ENCODE assay signal across 24 mouse cellular contexts in the genomic region with DNA sequence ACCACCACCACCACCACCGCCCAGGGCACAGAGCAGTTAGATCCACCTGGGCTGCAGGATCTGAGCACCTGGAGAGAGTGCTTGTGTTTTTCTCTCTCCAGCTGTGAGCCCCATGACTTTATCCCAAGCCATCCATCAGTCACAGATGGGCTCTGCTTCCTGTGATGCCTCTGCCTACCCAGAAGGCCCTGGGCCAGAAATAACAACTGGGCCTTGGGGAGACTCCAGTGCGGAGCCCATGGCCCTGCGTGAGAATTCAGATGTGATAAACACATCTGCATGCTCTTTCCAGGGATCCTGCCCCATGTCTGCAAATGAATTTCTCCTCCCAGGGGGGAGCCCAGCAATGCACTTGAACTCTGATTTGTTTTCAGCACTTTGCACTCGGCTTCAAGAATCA.
A peak's percentile ranks its signal among the peaks of the same experiment; 100 is the strongest.
DNase-seq lines count a peak whose midpoint lies in the region; ATAC-seq and TF ChIP-seq lines count a peak whose summit lies in the region.
"Had no signal": no experiment of that assay in that cellular context is flagged by ENCODE, and none has a peak within 500 bp of the region (broad histone marks: within the 10 kb centered on the region; RNA-seq: fewer than 3 reads in every experiment).

No protein-coding gene starts in this region.

- no peak for TF ChIP-seq CTCF in gastrocnemius, adult 2 months (IDR thresholded peaks at IDR 0.05)

- no peaks in the 10 kb centered on the region for H3K9me3 ChIP-seq in limb, embryonic 12.5 days
- H3K9me3 ChIP-seq in limb, embryonic 10.5 days (replicated peaks): no peaks in the 10 kb centered on the region
- no peaks in the 10 kb centered on the region for H3K9me3 ChIP-seq in neural tube, embryonic 14.5 days (ENCODE audit: control insufficient read depth, low read length)
- no peaks in the 10 kb centered on the region for H3K9me3 ChIP-seq in neural tube, embryonic 15.5 days (replicated peaks)
- H3K9me3 ChIP-seq: embryonic facial prominence, embryonic 10.5 days; embryonic facial prominence, embryonic 12.5 days; forebrain, embryonic 13.5 days; forebrain, embryonic 15.5 days had no signal

- no peaks in the 10 kb centered on the region for H3K27me3 ChIP-seq in limb, embryonic 12.5 days
- H3K27me3 ChIP-seq in limb, embryonic 10.5 days (ENCODE audit: low read depth, poor library complexity, severe bottlenecking): no peaks in the 10 kb centered on the region
- H3K27me3 ChIP-seq in neural tube, embryonic 14.5 days (ENCODE audit: control insufficient read depth, insufficient read depth, low read length): no peaks in the 10 kb centered on the region
- H3K27me3 ChIP-seq in neural tube, embryonic 15.5 days (replicated peaks): no peaks in the 10 kb centered on the region
- H3K27me3 ChIP-seq: CH12.LX; embryonic facial prominence, embryonic 12.5 days; forebrain, embryonic 13.5 days; forebrain, embryonic 15.5 days had no signal

- WGBS in limb, embryonic 12.5 days: 72% methylated on average over 4 of the region's 4 CpGs
- 92% methylated on average over 4 of the region's 4 CpGs for WGBS in limb, embryonic 10.5 days
- WGBS in neural tube, embryonic 14.5 days: 40% methylated on average over 4 of the region's 4 CpGs
- 37% methylated on average over 3 of the region's 4 CpGs for WGBS in neural tube, embryonic 15.5 days

- peak; percentile 7 for DNase-seq in gastrocnemius, postnatal 25 days
- no peak for DNase-seq in gastrocnemius, adult 2 months
- DNase-seq in limb, embryonic 10.5 days (ENCODE audit: low spot score): no peak
- DNase-seq: adrenal gland, adult 8-10 months; adrenal gland, postnatal 14 days; adrenal gland, postnatal 36 days; B cell, adult 2 months; cerebellum, adult 11-12 months; cerebellum, adult 2 months; cerebellum, adult 9-10 months; cerebellum, postnatal 10 days; cerebellum, postnatal 25 days had no signal

- no peak overlapping the region for H3K4me3 ChIP-seq in gastrocnemius, adult 2 months
- no peak overlapping the region for H3K4me3 ChIP-seq in limb, embryonic 12.5 days (replicated peaks)
- no peak overlapping the region for H3K4me3 ChIP-seq in limb, embryonic 10.5 days
- no peak overlapping the region for H3K4me3 ChIP-seq in neural tube, embryonic 14.5 days (ENCODE audit: low read depth, low read length)
- no peak overlapping the region for H3K4me3 ChIP-seq in neural tube, embryonic 15.5 days (replicated peaks)
- H3K4me3 ChIP-seq: embryonic facial prominence, embryonic 10.5 days; embryonic facial prominence, embryonic 12.5 days; forebrain, embryonic 13.5 days; forebrain, embryonic 15.5 days had no signal

- intact Hi-C loops in gastrocnemius, adult 2 months (cut with DNase I): no loop called here

- no peaks in the 10 kb centered on the region for H3K36me3 ChIP-seq in limb, embryonic 12.5 days
- no peaks in the 10 kb centered on the region for H3K36me3 ChIP-seq in limb, embryonic 10.5 days
- no peaks in the 10 kb centered on the region for H3K36me3 ChIP-seq in neural tube, embryonic 14.5 days (ENCODE audit: control insufficient read depth, insufficient read depth, low read length)
- no peaks in the 10 kb centered on the region for H3K36me3 ChIP-seq in neural tube, embryonic 15.5 days
- H3K36me3 ChIP-seq: embryonic facial prominence, embryonic 10.5 days; embryonic facial prominence, embryonic 12.5 days; forebrain, embryonic 15.5 days; G1E had no signal

- H3K4me2 ChIP-seq in limb, embryonic 12.5 days: no peak overlapping the region
- no peak overlapping the region for H3K4me2 ChIP-seq in neural tube, embryonic 14.5 days (ENCODE audit: low read depth, low read length)
- H3K4me2 ChIP-seq in neural tube, embryonic 15.5 days: no peak overlapping the region
- H3K4me2 ChIP-seq: embryonic facial prominence, embryonic 12.5 days; forebrain, embryonic 13.5 days; forebrain, embryonic 15.5 days had no signal

- H3K4me1 ChIP-seq in limb, embryonic 12.5 days (replicated peaks): peaks cover 32% of the 10 kb centered on the region
- H3K4me1 ChIP-seq in limb, embryonic 10.5 days: peaks cover 31% of the 10 kb centered on the region
- peaks cover 15% of the 10 kb centered on the region; the same call in 1 of the 2 replicates for H3K4me1 ChIP-seq in neural tube, embryonic 14.5 days (ENCODE audit: control insufficient read depth, insufficient read depth, low read length)
- H3K4me1 ChIP-seq in neural tube, embryonic 15.5 days: peaks cover 20% of the 10 kb centered on the region

- no peak overlapping the region for H3K9ac ChIP-seq in limb, embryonic 12.5 days (replicated peaks)
- no peak overlapping the region for H3K9ac ChIP-seq in neural tube, embryonic 14.5 days (replicated peaks; ENCODE audit: low read depth, low read length)
- no peak overlapping the region for H3K9ac ChIP-seq in neural tube, embryonic 15.5 days (replicated peaks)
- H3K9ac ChIP-seq: embryonic facial prominence, embryonic 12.5 days; forebrain, embryonic 13.5 days; forebrain, embryonic 15.5 days had no signal

- no peak for ATAC-seq in limb, embryonic 12.5 days (ENCODE audit: insufficient number of reproducible peaks, insufficient read depth, low FRiP score, low TSS enrichment, low read depth)
- peak; percentile 54; the same call in 1 of the 2 replicates for ATAC-seq in neural tube, embryonic 14.5 days (ENCODE audit: low read depth)
- ATAC-seq in neural tube, embryonic 15.5 days (ENCODE audit: low FRiP score): no peak
- ATAC-seq: activated CD4-positive, CD25-positive, alpha-beta regulatory T cell, adult 4 months; CD4-positive, CD25-positive, alpha-beta regulatory T cell, adult 4 months; forebrain, embryonic 13.5 days; forebrain, embryonic 15.5 days; Patski had no signal

- H3K27ac ChIP-seq in gastrocnemius, adult 2 months: no peak overlapping the region
- H3K27ac ChIP-seq in limb, embryonic 12.5 days: 0 out of 2 replicates have a peak overlapping the region, but pooled peaks have one; percentile 17
- no peak overlapping the region for H3K27ac ChIP-seq in limb, embryonic 10.5 days
- H3K27ac ChIP-seq in neural tube, embryonic 14.5 days (ENCODE audit: low read depth, low read length): no peak overlapping the region
- no peak overlapping the region for H3K27ac ChIP-seq in neural tube, embryonic 15.5 days (replicated peaks)
- H3K27ac ChIP-seq: embryonic facial prominence, embryonic 10.5 days; embryonic facial prominence, embryonic 12.5 days; forebrain, embryonic 13.5 days; forebrain, embryonic 15.5 days had no signal
